14 mouse cellular contexts compared by ENCODE assay signal in genomic region chr11:74485435-74486217, GRCm38 (mm10).
DNase-seq lines count a peak whose midpoint lies in the region; ATAC-seq lines count a peak whose summit lies in the region.
"Had no signal": no experiment of that assay in that cellular context is flagged by ENCODE, and none has a peak within 500 bp of the region (broad histone marks: within the 10 kb centered on the region; RNA-seq: fewer than 3 reads in every experiment).

No protein-coding gene starts in this region.

- no peaks in the 10 kb centered on the region for H3K27me3 ChIP-seq in heart, embryonic 11.5 days (ENCODE audit: control insufficient read depth, insufficient read depth, low read length)
- no peaks in the 10 kb centered on the region for H3K27me3 ChIP-seq in liver, embryonic 12.5 days (replicated peaks)
- H3K27me3 ChIP-seq: CH12.LX; hindbrain, embryonic 13.5 days; liver, embryonic 15.5 days had no signal

- intact Hi-C loops in left cerebral cortex, postnatal 14 days (cut with DNase I) = no loop called here

- DNase-seq in heart, adult 8-10 months (ENCODE audit: low spot score) = peak; percentile 38
- DNase-seq in 3T3-L1 (ENCODE audit: low read depth, low spot score) (peak; percentile 66), NIH3T3 (ENCODE audit: low read depth) (peak; percentile 47)
- peak; percentile 58 to 72 for DNase-seq in left cerebral cortex, postnatal 14 days (ENCODE audit: low spot score in 2 of 2)
- DNase-seq in ovary, postnatal 10 days (ENCODE audit: low spot score) = no peak
- DNase-seq: adrenal gland, postnatal 14 days; cerebellum, postnatal 36 days; kidney, adult 9 months had no signal

- WGBS in heart, embryonic 11.5 days (ENCODE audit: insufficient replicate concordance) = 83% methylated on average over 7 of the region's 7 CpGs
- WGBS in liver, embryonic 12.5 days (ENCODE audit: insufficient replicate concordance) = 64% methylated on average over 7 of the region's 7 CpGs

- no peak overlapping the region for H3K4me2 ChIP-seq in heart, embryonic 11.5 days
- no peak overlapping the region for H3K4me2 ChIP-seq in liver, embryonic 12.5 days
- H3K4me2 ChIP-seq: hindbrain, embryonic 13.5 days; liver, embryonic 15.5 days had no signal

- no peak overlapping the region for H3K4me3 ChIP-seq in heart, embryonic 11.5 days (ENCODE audit: low read depth, low read length)
- no peak overlapping the region for H3K4me3 ChIP-seq in liver, embryonic 12.5 days
- H3K4me3 ChIP-seq: hindbrain, embryonic 13.5 days; liver, embryonic 15.5 days had no signal

- peaks cover 14% of the 10 kb centered on the region for H3K4me1 ChIP-seq in heart, embryonic 11.5 days (ENCODE audit: control insufficient read depth, insufficient read depth, low read length)
- H3K4me1 ChIP-seq in liver, embryonic 12.5 days = peaks cover 17% of the 10 kb centered on the region
- H3K4me1 ChIP-seq: liver, embryonic 15.5 days had no signal

- no peak overlapping the region for H3K27ac ChIP-seq in heart, embryonic 11.5 days (ENCODE audit: low read depth, low read length)
- H3K27ac ChIP-seq in liver, embryonic 12.5 days = no peak overlapping the region
- H3K27ac ChIP-seq: hindbrain, embryonic 13.5 days; liver, embryonic 15.5 days had no signal

- H3K9ac ChIP-seq in heart, embryonic 11.5 days (ENCODE audit: low read depth, low read length) = no peak overlapping the region
- no peak overlapping the region for H3K9ac ChIP-seq in liver, embryonic 12.5 days
- H3K9ac ChIP-seq: hindbrain, embryonic 13.5 days; liver, embryonic 15.5 days had no signal

- no peak for ATAC-seq in heart, embryonic 11.5 days (replicated peaks; ENCODE audit: insufficient number of reproducible peaks, low FRiP score, low TSS enrichment)
- ATAC-seq in liver, embryonic 12.5 days = no peak
- ATAC-seq: forebrain, embryonic 14.5 days had no signal

- H3K36me3 ChIP-seq in heart, embryonic 11.5 days (ENCODE audit: control insufficient read depth, insufficient read depth, low read length) = no peaks in the 10 kb centered on the region
- H3K36me3 ChIP-seq in liver, embryonic 12.5 days = no peaks in the 10 kb centered on the region
- H3K36me3 ChIP-seq: hindbrain, embryonic 13.5 days; liver, embryonic 15.5 days had no signal

- H3K9me3 ChIP-seq in heart, embryonic 11.5 days (replicated peaks; ENCODE audit: control insufficient read depth, low read length) = no peaks in the 10 kb centered on the region
- no peaks in the 10 kb centered on the region for H3K9me3 ChIP-seq in liver, embryonic 12.5 days (replicated peaks)
- H3K9me3 ChIP-seq: hindbrain, embryonic 13.5 days; liver, embryonic 15.5 days had no signal
